Mouse (Mus musculus) right cerebral cortex, postnatal 10 days (tissue): Measurements from ENCODE around the gene Gm49368.
"Not testable (repeated sequence)": the region's sequence is repeated elsewhere in the genome, so short reads cannot be mapped to it uniquely, and the experiment has no call there.

ENCODE experiments used
- DNase-seq, 2 experiments: peaks; one replicate each; pipeline ENCODE4 v3.0.0; 2021; ENCODE audit warnings: low spot score in 2 of 2

Gm49368 gene

DNA sequence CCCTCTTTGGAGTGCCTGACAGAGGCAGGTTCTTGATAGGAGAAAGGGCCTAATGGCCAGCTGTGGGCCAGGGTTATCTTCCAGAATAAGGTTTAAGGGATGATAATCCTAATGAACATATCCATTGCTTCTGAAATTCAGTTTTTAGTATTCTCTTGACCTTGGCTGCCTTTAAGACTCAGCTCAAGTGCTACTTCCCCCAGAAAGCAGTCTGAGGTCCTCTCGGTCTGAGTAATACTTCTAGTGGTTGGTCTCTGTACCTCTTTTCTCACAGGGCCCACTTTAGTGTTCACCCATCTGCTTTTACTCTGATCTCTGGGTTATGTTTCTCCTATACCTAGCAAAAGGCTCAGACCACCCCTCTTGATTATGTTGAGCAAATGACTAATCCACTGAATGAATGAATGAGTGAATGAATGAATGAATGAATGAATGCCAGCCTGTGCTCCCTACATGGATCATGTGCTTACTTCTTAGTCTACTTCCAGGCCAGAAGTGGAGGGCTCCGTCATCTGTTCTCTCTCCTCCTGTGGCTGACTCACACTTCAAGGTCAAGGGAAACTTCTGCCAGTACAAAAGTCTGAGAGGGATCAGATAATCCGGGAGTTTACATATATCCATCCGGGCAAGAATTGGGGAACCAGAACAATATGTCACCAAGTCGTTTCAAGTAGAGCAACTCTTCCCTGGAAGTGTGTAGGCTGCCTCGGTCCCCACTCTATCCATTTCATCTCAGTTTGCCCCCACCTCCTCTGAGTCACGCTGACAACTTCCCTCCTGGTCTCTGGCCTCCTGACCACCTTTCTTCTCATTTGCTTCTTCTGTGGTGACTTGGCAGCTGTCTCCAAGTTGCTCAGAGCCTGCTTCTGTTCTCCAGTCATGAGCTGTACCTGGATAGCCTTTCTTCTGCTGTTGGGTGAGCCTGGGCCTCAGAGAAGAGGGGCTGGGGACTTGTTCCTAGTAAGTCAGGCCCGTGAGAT is 66.5 kb downstream of the Gm49368 start, which contains the start of gene Itgax:
TSS of gene Itgax (plus strand) at position 807 of the 980 bp plus-strand sequence.
- no peak for DNase-seq

DNA sequence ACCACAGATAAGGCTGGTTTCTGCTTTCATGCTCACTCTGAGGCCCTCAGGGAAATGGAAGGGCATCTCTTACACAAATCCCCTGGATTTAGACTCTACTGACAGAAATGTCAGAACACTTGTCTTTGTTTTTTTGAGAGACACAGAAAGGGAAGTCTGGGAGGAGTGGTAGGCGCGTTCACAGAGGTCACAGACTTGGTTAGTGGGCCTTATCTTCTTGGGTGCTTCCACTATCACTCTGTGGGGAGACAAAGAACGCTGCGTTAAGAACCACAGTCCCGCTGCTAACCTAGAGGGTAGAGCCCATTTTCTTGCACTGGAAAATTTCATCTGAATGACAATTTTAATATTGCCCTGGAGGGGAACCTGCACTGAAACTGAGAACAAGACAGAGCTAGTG is 69.7 kb downstream of the Gm49368 start:
- DNase-seq = no peak

DNA sequence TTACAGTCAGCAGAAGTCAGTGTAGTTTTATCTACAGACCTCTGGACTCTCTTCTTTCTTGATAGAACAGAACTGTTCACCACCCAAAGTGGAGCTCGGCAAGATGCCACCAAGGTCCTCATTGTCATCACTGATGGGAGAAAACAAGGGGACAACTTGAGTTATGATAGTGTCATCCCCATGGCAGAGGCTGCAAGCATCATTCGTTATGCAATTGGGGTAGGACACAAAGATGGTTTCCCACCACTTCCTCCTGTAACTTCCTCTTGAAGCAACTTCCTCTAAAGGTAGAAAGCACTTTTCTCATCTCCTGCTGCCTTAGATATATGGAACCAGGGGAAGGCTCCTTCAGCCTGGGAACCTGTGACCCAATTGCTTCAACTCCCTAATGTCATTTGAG is 71.1 kb downstream of the Gm49368 start:
- no peak for DNase-seq

DNA sequence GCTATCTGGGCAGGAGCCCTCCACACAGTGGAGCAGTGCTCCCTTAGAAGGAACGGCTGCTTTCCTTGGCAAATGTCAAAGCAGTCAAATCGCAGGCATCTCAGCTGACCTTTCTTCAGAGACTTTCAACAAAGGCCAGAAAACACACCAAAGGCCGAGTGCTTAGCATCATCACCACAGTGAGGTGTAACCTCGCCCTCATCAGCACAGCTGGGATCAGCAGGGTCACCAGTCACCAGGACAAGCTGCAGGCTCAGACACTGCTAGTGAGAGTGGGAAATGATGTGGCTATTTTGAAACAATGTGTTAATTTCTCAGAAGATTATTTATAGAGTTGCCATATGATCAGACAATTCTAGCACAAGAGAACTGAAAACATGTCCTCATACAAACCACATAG is 74.4 kb downstream of the Gm49368 start:
- DNase-seq = no peak

DNA sequence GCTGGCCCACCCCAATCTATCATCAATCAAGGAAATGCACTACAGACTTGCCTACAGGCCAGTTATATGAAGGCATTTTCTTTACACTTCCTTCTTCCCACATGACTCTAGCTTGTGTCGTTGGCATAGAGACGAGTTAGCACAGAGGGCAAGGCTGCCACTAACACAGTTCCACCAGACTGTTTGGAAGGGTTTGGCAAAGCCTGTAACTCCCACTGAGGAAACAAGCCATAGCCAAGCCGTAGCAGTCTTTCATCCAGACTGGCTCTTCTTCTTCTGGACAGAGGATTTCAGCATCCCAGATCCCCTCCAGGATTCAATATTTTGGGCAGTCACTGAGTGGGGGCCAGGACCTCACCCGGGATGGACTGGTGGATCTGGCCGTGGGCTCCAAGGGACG is 77.1 kb downstream of the Gm49368 start:
- no peak for DNase-seq

DNA sequence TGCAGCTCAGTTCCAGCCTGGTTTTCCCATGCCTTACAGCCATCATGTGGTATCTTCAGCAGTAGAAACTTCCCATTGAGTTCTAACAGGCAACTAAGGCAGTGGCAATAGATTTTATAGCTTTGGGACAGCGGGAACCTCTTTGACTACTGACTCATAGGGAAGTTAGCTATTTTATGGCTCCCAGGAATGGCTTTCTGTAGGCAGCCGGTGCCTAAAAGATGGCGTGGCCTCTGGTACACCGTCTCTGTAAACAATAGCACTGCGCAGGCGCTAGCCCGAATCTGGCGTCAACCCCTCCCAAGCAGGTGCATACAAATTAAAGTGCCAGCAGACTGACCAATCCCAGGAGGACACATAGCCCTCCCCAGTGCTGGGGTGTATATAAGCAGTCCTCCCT is 88.5 kb downstream of the Gm49368 start:
- DNase-seq = no peak

DNA sequence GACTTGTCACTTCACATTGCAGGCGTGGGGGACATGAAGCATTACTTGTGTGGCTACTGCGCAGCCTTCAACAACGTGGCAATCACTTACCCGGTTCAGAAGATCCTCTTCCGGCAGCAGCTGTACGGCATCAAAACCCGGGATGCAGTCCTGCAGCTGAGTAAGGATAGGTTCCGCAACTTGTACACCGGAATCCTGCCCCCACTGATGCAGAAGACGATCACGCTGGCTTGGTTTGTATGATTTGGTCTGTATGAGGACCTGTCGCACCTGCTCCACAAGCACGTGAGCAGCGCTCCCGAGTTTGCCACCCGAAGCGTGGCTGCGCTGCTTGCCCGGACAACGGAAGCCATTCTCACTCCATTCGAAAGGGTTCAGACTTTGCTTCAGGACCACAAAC is 91.6 kb downstream of the Gm49368 start, which contains the start of gene Itgad:
TSS of gene Itgad (plus strand) at position 301 of the 400 bp plus-strand sequence.
- no peak for DNase-seq

DNA sequence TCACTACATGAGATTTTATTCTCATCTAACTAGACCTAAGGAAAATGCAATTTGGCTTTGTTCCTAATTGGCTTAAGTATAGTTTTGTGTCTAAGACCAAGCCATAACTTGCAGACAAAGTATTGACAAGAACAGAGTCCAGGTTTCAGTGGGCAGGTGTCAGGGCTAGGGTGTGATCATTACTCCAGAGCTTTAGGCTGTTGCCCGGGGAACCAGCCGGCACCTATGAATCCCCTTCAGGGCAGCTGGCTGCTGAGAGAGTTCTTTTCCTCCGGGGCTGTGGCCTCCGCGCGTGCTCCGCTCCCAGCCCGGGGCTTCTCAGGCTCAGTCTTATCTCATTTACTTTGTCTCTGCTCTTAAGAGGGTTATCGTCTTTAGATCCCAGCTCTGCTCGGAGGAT is 92.4 kb downstream of the Gm49368 start:
- DNase-seq = no peak

DNA sequence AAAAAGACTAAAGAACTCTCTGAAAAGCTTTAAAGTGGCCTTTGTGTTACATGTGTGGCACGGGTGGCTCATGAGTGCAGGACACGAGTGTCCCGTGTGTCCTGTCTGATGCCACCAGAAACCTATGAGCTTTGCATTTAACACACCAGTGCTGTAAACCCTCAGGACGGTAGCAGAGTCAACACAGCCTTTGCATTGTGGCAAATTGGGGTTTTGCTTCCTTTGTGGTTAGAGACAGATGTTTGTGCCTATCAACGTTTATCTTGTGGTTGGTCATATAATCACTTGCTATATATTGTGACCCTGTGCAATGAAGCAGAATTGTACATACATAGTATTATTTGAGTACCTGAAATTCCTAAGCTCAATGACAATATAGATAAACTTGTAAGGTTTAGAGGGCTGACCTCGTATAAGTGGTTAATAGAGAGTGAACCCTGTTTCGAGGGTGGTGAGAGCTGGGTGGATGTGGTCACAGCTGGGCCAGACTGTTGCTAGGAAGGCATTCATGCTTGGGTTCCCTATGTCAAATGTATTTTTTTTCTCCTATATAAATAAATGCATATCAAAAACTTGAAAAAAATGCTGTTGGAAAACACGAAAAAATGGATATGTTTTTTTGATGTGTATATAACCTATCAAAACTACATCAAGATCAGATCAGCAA is 96.3 kb downstream of the Gm49368 start:
- DNase-seq = not testable (repeated sequence)

DNA sequence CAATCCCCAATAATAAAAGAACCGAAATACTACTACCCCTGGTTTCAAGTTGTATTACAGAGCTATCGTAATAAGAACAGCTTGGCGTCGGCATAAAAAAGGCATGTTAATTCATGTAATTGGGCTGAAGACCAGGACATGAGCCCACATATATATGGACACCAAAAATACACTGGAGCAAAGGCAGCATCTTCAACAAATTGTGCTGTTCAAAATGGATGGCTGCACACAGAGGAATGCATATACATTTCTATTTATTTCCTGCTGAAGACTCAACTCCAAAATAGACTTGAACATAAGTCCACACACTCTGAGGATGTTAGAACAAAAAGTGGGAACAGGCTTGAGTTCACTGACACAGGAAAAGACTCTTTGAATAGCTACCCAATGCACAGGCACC is 101.5 kb downstream of the Gm49368 start:
- no peak for DNase-seq

DNA sequence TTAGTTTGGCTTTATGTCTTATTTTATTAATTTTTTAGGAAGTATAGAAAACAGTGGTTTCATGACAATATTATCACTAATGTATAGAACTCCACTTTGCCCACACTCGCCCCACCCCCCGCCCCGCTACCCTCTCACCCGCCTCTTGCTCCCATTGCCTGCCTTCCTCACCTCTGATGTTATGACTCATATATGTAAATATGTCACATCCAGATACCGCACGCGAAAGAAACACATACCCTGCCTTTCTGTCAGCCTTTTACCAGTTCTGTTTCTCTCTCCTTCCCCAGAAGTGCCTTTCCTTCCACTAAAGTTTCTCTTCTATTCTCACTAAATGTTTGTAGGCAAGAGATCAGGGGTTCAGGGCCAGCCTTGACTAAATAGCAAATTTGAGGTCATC is 103.9 kb downstream of the Gm49368 start:
- DNase-seq = no peak

DNA sequence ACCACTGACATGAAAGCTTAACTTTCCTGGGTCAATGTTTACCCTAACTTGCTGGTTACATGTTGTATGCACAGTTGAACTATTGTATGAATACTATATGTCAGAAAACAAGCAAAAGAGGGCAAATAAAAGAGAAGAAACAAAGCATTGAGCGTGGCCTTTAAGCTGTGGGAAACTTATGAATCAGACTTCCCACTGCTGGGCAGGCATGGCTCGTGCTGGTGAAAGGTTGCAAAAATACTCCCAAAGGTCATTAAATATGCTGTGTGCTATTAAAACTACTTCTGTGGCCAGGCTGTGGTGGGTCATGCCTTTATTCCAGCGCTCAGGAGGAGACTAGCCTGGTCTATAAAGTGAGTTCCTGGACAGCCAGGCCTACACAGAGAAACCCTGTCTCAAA is 107.5 kb downstream of the Gm49368 start:
- DNase-seq = no peak
